Mouse (Mus musculus) left cerebral cortex, postnatal 36 days (tissue): ENCODE measurements around the gene Hnrnpf. TPM values are rescaled to one million over a fixed set of nuclear protein-coding genes. Genes with fewer than 3 reads are reported as not detected.
"Not testable (repeated sequence)": the region's sequence is repeated elsewhere in the genome, so short reads cannot be mapped to it uniquely, and the experiment has no call there.

Source experiments
- DNase-seq, 2 experiments: peaks; one replicate each; pipeline ENCODE4 v3.0.0; 2021 to 2022; ENCODE audit warnings: low spot score in 2 of 2, mixed read lengths in 1 of 2
- intact Hi-C: fragments of 180-260 bp; cut with DNase I; formaldehyde crosslinking; loops from one replicate; pipeline ENCODE4 v1.15.1; 2025
- total RNA-seq, 2 experiments: library from RNA; stranded (reverse); gene quantifications; 2 replicates each; pipeline ENCODE4 v1.2.3; 2021

Gene Hnrnpf
- total RNA-seq: 100 to 1,000 TPM; 122 to 123 TPM

DNA sequence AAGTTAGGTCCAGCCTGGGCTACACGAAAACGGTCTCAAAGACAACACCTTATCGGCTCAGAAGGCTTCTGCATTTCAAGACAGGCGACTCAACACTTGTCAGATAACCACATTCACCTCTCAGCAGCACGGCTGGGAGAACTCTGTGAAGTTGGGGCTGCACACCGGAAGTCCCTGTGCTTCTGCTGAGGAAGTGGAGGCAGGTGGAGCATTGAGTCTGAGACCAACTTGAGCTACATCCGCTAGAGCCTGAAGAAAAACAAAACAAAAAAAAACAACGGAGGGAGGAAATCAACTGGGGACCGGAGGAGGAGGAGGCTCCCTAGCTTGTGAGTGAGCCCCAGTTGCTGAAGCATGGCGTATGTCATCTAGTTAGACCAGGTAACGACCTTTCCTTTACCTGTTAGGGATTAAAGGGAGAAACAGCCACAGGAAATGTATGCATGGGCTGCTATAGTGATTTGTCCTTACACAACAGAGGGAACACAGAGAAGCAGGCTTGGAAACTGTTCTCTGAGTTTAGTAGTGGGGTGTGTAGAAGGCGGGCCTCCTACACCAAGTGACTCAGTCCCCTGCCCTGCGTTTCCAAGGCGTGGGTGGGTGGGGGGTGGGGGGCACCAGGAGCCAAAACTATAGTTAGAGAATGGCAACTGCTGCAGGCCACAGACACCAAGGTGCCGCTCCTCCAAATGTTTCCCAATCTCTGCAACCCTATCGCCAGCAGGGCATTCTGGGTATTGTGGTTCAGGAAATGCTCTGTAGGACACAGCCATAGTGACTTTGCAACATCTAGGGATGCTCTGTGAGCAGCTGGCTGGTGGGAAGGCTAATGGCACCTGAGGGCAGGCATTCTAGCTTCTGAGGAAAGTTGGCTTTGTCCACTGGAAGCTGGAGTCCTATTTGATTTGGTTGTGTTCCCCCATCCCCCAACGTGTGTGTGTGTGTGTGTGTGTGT lies at the start of gene Hnrnpf:
TSS of gene Hnrnpf (plus strand) at position 199 of the 955 bp plus-strand sequence.
- intact Hi-C loops: no loop called here
- DNase-seq: peak; percentile 18 to 39

- intact Hi-C loops: no loop called here
- DNase-seq: no peak
Measured at GRCm38 (mm10) chr6:117851747-117852146, 48.4 kb upstream of the Hnrnpf start.

DNA sequence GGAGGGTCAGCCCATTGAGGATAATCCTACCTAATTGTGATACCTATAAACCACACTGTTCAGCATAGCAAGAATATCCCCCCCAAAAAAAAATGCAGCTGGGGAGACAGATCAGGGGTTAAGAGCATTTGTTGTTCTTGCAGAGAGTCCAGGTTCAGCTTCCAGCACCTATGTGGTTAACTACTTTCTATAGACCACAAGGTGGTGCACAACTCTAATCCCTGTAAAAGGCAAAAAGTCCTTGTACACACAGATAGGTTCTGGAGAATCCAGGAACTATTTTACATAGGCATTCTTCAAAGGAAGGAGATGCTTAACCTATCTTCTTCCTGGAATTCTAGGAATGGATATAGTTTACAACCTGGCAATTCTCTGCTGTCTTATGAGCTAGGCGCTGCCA lies 42.1 kb upstream of the Hnrnpf start:
- no peak for DNase-seq
- intact Hi-C loops: no loop called here

GRCm38 (mm10) chr6:117861848-117862247 lies 38.3 kb upstream of the Hnrnpf start, which contains the start of gene Zfp239:
Gene Zfp239, plus strand, starts transcription at chr6:117862100.
- intact Hi-C loops: no loop called here
- no peak for DNase-seq

- intact Hi-C loops: no loop called here
- no peak for DNase-seq
Measured at GRCm38 (mm10) chr6:117862465-117862864, 37.7 kb upstream of the Hnrnpf start.

DNA sequence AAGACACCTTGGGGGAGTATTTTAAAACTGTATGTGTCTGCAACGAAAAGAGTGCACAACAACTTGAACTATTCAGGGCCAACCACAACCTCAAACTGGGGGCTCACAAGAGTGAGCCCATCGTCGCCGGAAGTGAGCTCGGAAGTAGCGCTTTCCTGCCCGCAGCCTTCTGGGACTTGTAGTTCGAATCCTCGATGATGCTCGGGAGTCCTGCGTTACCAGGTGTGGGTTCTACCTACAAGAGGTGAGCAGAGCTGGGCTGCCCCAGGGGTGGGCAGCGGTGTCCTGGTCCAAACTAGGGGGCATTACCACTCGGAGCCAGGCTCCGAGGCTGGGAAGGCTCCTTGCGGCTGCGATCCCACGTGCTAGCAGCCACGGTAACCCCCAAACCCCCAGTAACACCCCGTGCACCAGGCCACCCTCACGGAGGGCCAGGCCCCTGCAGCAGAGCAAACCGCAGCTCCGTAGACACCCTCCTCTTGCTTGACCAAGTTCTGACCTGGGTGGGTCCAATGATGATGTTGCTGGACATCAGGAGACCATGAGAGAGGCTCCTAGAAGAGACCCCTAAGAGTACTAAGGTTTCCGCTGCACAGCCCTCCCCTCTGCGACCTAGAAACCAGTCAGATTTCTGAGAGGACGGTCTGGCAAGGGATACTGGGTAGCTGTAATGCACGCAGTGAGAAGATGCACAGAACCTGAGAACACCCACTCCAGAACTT lies 37.1 kb upstream of the Hnrnpf start:
- intact Hi-C loops: no loop called here
- DNase-seq: peak; percentile 64 to 70

DNA sequence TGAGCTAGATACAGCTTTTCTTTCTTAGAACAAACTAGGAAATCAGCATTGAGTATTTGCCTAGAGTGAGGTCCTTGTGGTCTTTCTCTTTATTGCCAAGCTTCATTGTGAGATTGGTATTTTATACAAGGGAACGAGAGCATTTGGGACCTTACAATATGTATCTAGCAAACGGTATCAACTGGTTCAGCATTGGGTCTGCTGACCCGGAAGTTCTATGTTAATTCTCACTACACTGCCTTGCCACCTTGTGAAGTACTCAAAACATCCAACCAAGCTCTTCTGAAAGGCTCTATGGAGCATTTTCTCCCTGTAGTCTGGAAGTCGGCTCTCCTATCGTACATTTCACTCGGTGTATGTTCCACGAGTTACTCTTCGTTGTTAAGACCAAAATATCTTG lies 36.4 kb upstream of the Hnrnpf start:
- DNase-seq: no peak
- intact Hi-C loops: no loop called here

DNA sequence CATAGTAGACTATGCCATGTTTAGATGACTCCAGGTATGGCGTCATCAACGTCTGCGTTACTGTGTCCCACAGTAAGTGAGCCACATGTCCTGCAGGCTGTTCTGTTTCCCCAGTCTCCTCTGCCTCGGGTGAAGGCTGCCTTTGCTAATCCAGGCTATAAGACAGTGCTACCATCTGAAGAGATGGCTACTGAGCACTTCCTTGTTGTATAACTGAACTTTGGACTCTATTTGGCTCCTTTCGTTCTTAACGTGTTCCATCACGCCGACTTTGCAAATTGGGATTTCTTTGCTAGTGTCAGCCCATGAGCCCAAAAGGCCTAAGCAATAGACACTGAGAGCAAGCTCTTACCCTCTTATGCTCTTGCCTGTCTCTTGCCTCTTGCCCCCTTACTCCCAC lies 31.9 kb upstream of the Hnrnpf start:
- intact Hi-C loops: no loop called here
- no peak for DNase-seq

DNA sequence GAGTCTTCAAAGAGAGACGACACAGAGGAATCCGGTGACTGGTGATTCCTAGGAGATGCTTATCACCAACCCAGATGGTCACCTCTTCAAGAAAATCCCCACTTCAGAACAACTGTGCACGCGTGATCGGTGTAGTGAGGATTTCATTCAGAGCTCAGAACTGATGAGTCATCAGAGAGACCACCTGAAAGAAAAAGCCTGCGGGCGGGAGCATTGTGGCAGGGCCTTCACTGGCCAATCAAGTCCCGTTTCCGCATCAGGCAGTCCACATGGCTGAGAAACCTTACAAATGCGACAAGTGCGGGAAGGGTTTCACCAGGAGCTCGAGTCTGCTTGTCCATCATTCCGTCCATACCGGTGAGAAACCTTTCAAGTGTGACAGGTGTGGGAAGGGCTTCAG lies 29.1 kb upstream of the Hnrnpf start:
- no peak for DNase-seq
- intact Hi-C loops: no loop called here

- intact Hi-C loops: not testable (repeated sequence)
Measured at GRCm38 (mm10) chr6:117873450-117873849, 26.7 kb upstream of the Hnrnpf start.

DNA sequence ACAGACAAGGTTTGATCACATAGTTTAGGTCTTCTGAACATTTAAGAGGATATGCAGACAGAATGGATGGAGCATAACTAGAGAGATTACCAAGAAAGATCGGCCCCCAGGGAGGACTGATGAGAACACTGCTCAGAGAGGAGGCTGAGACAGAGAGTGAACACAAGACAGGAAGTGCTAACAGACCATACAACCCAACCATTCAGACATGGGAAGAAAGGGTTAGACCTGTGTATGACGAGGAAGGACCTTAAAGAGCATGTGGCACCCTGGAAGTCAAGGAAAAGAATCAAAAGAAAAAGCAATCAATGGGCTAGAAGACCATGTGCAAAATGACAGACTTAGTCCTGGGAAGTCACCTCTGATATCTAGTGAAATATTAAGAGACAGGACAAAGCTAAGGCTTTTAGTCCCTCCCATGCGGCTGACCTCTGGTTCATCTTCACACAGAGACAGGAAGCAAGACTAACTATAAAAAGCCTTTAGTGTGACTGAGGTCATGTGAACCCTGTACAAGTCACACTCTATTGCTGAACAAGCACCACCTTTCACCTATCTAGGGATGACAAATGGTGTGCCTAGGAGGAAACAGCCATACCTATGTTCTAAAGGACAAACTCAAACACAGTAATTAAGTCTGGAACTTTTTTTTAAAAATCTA lies 25.4 kb upstream of the Hnrnpf start:
- DNase-seq: no peak
- intact Hi-C loops: no loop called here

More at GRCm38 (mm10) chr6:117873450-117873849, 26.7 kb upstream of the Hnrnpf start:
- DNase-seq: not testable (repeated sequence)

- peak in 1 of 2 experiments; percentile 94 for DNase-seq
- intact Hi-C loops: loop anchor here (1.0 kb wide), 2 partner anchors 27 to 38 kb away; no protein-coding TSS in a partner anchor
Measured at GRCm38 (mm10) chr6:117878700-117879407, 21.3 kb upstream of the Hnrnpf start.

GRCm38 (mm10) chr6:117879408-117880115 lies 20.6 kb upstream of the Hnrnpf start:
- intact Hi-C loops: loop anchor here (1.0 kb wide), 2 partner anchors 27 to 38 kb away; no protein-coding TSS in a partner anchor

DNA sequence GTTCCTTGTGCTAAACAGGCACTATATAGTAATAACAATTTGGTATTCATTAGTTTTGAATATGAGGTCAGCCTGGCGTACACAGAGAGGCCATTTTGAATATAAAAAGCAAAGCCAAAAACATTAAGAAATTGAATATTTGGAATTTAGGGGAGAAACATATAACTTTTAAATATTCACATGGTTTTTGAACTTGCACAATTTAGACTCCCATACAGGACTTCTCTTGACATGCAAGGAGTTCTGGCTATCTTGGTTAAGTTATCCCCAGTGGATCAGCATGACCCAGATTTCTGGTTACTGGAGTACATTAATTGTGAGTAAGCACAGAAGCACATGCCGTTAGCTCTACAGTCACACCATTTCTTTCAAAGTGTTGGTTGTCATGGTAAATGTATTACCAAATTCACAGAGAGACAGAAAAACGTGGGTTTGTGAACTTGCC lies 19.7 kb upstream of the Hnrnpf start:
- no peak for DNase-seq
- intact Hi-C loops: no loop called here

More at GRCm38 (mm10) chr6:117879408-117880115, 20.6 kb upstream of the Hnrnpf start:
- peak; percentile 100 for DNase-seq

DNA sequence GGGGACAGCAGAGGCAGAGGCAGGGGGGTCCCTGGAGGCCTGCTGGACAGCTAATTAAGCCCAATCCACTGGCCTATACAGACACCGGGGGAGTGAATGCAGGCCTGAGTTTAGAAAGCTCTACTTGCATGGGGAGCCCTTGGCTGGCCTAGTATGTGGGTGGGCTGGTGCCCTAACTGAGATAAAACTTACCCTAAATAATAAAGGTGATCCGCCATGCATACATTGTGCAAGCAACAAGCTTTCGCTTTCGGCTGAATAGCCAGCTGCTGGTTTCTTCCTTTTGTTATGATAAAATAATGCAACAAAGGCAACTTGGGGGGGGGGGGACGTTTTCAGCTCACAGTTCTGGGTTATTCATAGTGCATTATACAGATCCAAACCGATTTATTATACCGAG lies 18.9 kb upstream of the Hnrnpf start:
- intact Hi-C loops: no loop called here
- DNase-seq: no peak

- DNase-seq: no peak
- intact Hi-C loops: no loop called here
Measured at GRCm38 (mm10) chr6:117881997-117882396, 18.1 kb upstream of the Hnrnpf start.

DNA sequence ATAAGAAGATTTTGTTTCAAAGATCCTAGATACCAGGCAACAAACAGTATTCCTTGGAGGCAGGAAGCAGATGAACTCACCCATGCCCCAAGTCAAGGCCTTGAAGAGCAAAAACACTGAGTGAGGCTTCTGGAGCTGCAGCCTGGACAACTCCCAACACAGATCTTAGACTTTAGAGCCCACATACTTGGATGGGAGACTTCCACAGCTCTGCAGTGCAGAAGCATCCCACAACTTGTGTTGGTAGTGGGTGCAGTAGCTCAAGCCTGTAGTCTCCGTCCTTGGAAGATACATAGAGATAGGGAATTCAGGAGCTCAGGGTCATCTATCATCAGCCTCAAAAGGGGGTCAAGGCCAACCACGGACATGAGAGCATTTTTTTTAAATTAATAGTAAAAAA lies 14.2 kb upstream of the Hnrnpf start:
- DNase-seq: no peak
- intact Hi-C loops: no loop called here

- DNase-seq: no peak
- intact Hi-C loops: no loop called here
Measured at GRCm38 (mm10) chr6:117888032-117888431, 12.1 kb upstream of the Hnrnpf start.
